Mouse (Mus musculus) forebrain, embryonic 16.5 days (tissue): ENCODE results near the gene Hhat. TPM values are rescaled to one million over a fixed set of nuclear protein-coding genes. Genes with fewer than 3 reads are reported as not detected.

ENCODE experiments used
- ATAC-seq: fragments of 200-750 bp; cut with Nextera tagmentation; 2 replicates; pipeline ENCODE4 v1.8.0; 2017; ENCODE audit warnings: mild to moderate bottlenecking, moderate library complexity
- H3K27ac ChIP-seq: fragments of 300-500 bp; sonication (generic); 2 replicates; pipeline ENCODE4 v1.5.1; 2014; ENCODE audit warnings: low read length, control low read depth
- H3K27me3 ChIP-seq: fragments of 300-500 bp; sonication (generic); replicated peaks from 2 replicates; pipeline ENCODE4 v1.6.1; 2014; ENCODE audit warnings: low read length; ENCODE audit not compliant: control insufficient read depth, insufficient read depth
- H3K36me3 ChIP-seq: fragments of 300-500 bp; sonication (generic); 2 replicates; pipeline ENCODE4 v1.6.1; 2014; ENCODE audit not compliant: control insufficient read depth, insufficient read depth
- H3K4me1 ChIP-seq: fragments of 300-500 bp; sonication (generic); replicated peaks from 2 replicates; pipeline ENCODE4 v1.6.1; 2014; ENCODE audit warnings: low read length; ENCODE audit not compliant: control insufficient read depth, insufficient read depth
- H3K4me2 ChIP-seq: fragments of 300-500 bp; sonication (generic); 2 replicates; pipeline ENCODE4 v1.6.1; 2014; ENCODE audit warnings: mild to moderate bottlenecking, low read length, control low read depth
- H3K4me3 ChIP-seq: fragments of 300-500 bp; sonication (generic); replicated peaks from 2 replicates; pipeline ENCODE4 v1.5.1; 2014; ENCODE audit warnings: mild to moderate bottlenecking, low read length, control low read depth
- H3K9ac ChIP-seq: fragments of 300-500 bp; sonication (generic); replicated peaks from 2 replicates; pipeline ENCODE4 v1.6.1; 2014; ENCODE audit warnings: low read depth, low read length, control low read depth
- H3K9me3 ChIP-seq: fragments of 300-500 bp; sonication (generic); 2 replicates; pipeline ENCODE4 v1.6.1; 2016; ENCODE audit warnings: low read length; ENCODE audit not compliant: control insufficient read depth
- WGBS: fragments of 180-500 bp; shearing (Covaris S2); extraction: QIAGEN DNeasy Blood & Tissue Kit; methylation state at CpG from one replicate; pipeline ENCODE4 v1.1.7; 2014; 5-methylcytosine and 5-hydroxymethylcytosine counted together
- polyA plus RNA-seq: library from polyadenylated mRNA; unstranded; fragments of >200 nt; fragmentation: Nextera tagmentation; extraction: Ambion mirVana; gene quantifications from 2 replicates; pipeline ENCODE4 v1.2.1, GENCODE M21; 2015

Hhat gene
- polyA plus RNA-seq, 1 experiment from 2014 or later = 3.6 TPM

DNA sequence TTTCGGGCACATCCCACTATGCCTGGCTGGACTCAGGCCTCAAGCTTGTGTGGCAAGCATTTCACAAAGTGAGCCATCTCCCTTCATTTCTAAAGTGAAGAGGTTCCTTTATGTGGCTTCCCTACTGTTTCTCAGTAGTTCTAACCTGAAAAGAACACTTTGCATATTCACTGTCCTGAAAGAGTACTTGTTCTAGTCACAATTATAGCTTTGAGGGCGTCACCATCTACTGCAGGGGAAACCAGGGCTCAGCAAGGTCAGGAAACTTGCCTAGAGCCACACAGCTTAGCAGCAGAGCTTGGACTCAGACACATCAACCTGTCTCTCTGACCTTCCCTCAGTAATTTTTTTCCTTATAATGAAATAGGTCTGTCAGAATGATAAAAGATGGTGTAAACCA is 6.5 kb downstream of the Hhat start:
- WGBS = 64% methylated on average over 2 of the region's 2 CpGs
- no peak overlapping the region for H3K4me2 ChIP-seq
- no peak overlapping the region for H3K27ac ChIP-seq
- H3K4me1 ChIP-seq = peaks cover 1% of the 10 kb centered on the region
- no peak for ATAC-seq
- no peaks in the 10 kb centered on the region for H3K9me3 ChIP-seq
- no peak overlapping the region for H3K9ac ChIP-seq
- no peaks in the 10 kb centered on the region for H3K27me3 ChIP-seq
- H3K36me3 ChIP-seq = no peaks in the 10 kb centered on the region
- H3K4me3 ChIP-seq = no peak overlapping the region

- 60% methylated on average over 7 of the region's 7 CpGs for WGBS
- Histone ChIP-seq H3K9me3 (no peaks in the 10 kb centered on the region), H3K4me1 (no peaks in the 10 kb centered on the region), H3K4me2 (no peak overlapping the region), H3K9ac (no peak overlapping the region), H3K27me3 (no peaks in the 10 kb centered on the region), H3K27ac (no peak overlapping the region), H3K36me3 (no peaks in the 10 kb centered on the region), H3K4me3 (no peak overlapping the region)
- no peak for ATAC-seq
These were observed 7.8 kb downstream of the Hhat start for GRCm38 (mm10) chr1:192762946-192763933.

GRCm38 (mm10) chr1:192756674-192757073 is 14.3 kb downstream of the Hhat start:
- H3K4me3 ChIP-seq = no peak overlapping the region
- no peak overlapping the region for H3K27ac ChIP-seq
- H3K36me3 ChIP-seq = no peaks in the 10 kb centered on the region
- no peak overlapping the region for H3K9ac ChIP-seq
- H3K4me2 ChIP-seq = no peak overlapping the region
- ATAC-seq = no peak
- H3K9me3 ChIP-seq = no peaks in the 10 kb centered on the region
- H3K4me1 ChIP-seq = peaks cover 21% of the 10 kb centered on the region
- H3K27me3 ChIP-seq = no peaks in the 10 kb centered on the region
- 86% methylated on average over 7 of the region's 7 CpGs for WGBS

- peak overlapping the region; percentile 15 for H3K4me2 ChIP-seq
- WGBS = 26% methylated on average over 13 of the region's 13 CpGs
- H3K9me3 ChIP-seq = no peaks in the 10 kb centered on the region
These were observed 15.1 kb downstream of the Hhat start for GRCm38 (mm10) chr1:192755685-192756606.

GRCm38 (mm10) chr1:192755246-192755645 is 15.8 kb downstream of the Hhat start:
- no peak overlapping the region for H3K4me3 ChIP-seq
- no peaks in the 10 kb centered on the region for H3K27me3 ChIP-seq
- H3K4me1 ChIP-seq = peaks cover 21% of the 10 kb centered on the region
- peak overlapping the region; percentile 39 for H3K9ac ChIP-seq
- 48% methylated on average over 13 of the region's 13 CpGs for WGBS
- ATAC-seq = peak; percentile 52
- no peaks in the 10 kb centered on the region for H3K36me3 ChIP-seq
- H3K4me2 ChIP-seq = peak overlapping the region; percentile 15
- no peaks in the 10 kb centered on the region for H3K9me3 ChIP-seq
- H3K27ac ChIP-seq = peak overlapping the region; percentile 58

More at GRCm38 (mm10) chr1:192755685-192756606, 15.1 kb downstream of the Hhat start:
- H3K4me1 ChIP-seq = peaks cover 21% of the 10 kb centered on the region
- no peaks in the 10 kb centered on the region for H3K36me3 ChIP-seq
- peak overlapping the region; percentile 58 for H3K27ac ChIP-seq
- H3K27me3 ChIP-seq = no peaks in the 10 kb centered on the region
- peak overlapping the region; percentile 39; the same call in 1 of the 2 replicates for H3K9ac ChIP-seq
- no peak overlapping the region for H3K4me3 ChIP-seq
- peak; percentile 94 for ATAC-seq

- Histone ChIP-seq H3K4me3 (no peak overlapping the region), H3K27me3 (no peaks in the 10 kb centered on the region), H3K4me1 (peaks cover 23% of the 10 kb centered on the region), H3K9me3 (no peaks in the 10 kb centered on the region), H3K36me3 (no peaks in the 10 kb centered on the region), H3K9ac (no peak overlapping the region), H3K27ac (no peak overlapping the region), H3K4me2 (no peak overlapping the region)
- ATAC-seq = no peak
- WGBS = 97% methylated on average over 4 of the region's 4 CpGs
These were observed 16.8 kb downstream of the Hhat start for GRCm38 (mm10) chr1:192754268-192754667.

- Histone ChIP-seq H3K4me2 (no peak overlapping the region), H3K27ac (no peak overlapping the region), H3K27me3 (no peaks in the 10 kb centered on the region), H3K36me3 (no peaks in the 10 kb centered on the region), H3K4me1 (peaks cover 23% of the 10 kb centered on the region), H3K4me3 (no peak overlapping the region), H3K9ac (no peak overlapping the region), H3K9me3 (no peaks in the 10 kb centered on the region)
- no peak for ATAC-seq
- WGBS = 20% methylated on average over 8 of the region's 8 CpGs
These were observed 18.1 kb downstream of the Hhat start for GRCm38 (mm10) chr1:192752659-192753601.

GRCm38 (mm10) chr1:192750042-192750437 is 21.0 kb downstream of the Hhat start:
- ATAC-seq = no peak
- WGBS = 45% methylated on average over 4 of the region's 4 CpGs
- Histone ChIP-seq H3K27ac (no peak overlapping the region), H3K4me2 (no peak overlapping the region), H3K4me1 (peaks cover 9% of the 10 kb centered on the region), H3K9ac (no peak overlapping the region), H3K27me3 (no peaks in the 10 kb centered on the region), H3K36me3 (no peaks in the 10 kb centered on the region), H3K4me3 (no peak overlapping the region), H3K9me3 (no peaks in the 10 kb centered on the region)
